Mouse (Mus musculus) lung, embryonic 16.5 days (tissue): Measurements from ENCODE around the gene Cdh3. TPM values are rescaled to one million over a fixed set of nuclear protein-coding genes. Genes with fewer than 3 reads are reported as not detected.
A peak's percentile ranks its signal among the peaks of the same experiment; 100 is the strongest.

Experiments
- ATAC-seq: fragments of 200-750 bp; cut with Nextera tagmentation; 2 replicates; pipeline ENCODE4 v1.8.0; 2017; ENCODE audit warnings: low read depth, mild to moderate bottlenecking, moderate library complexity
- H3K27ac ChIP-seq: fragments of 300-500 bp; sonication (generic); 2 replicates; pipeline ENCODE4 v1.5.1; 2014; ENCODE audit warnings: mild to moderate bottlenecking, control low read depth, low read length
- H3K27me3 ChIP-seq: fragments of 300-500 bp; sonication (generic); 2 replicates; pipeline ENCODE4 v1.6.1; 2014; ENCODE audit warnings: low read depth, low read length, mixed read lengths; ENCODE audit not compliant: control insufficient read depth, insufficient read depth
- H3K36me3 ChIP-seq: fragments of 300-500 bp; sonication (generic); 2 replicates; pipeline ENCODE4 v1.6.1; 2014; ENCODE audit warnings: low read length; ENCODE audit not compliant: control insufficient read depth, insufficient read depth
- H3K4me1 ChIP-seq: fragments of 300-500 bp; sonication (generic); replicated peaks from 2 replicates; pipeline ENCODE4 v1.6.1; 2014; ENCODE audit warnings: low read length, mixed read lengths; ENCODE audit not compliant: control insufficient read depth, insufficient read depth
- H3K4me2 ChIP-seq: fragments of 300-500 bp; sonication (generic); 2 replicates; pipeline ENCODE4 v1.6.1; 2014; ENCODE audit warnings: low read depth, low read length, control low read depth
- H3K4me3 ChIP-seq: fragments of 300-500 bp; sonication (generic); 2 replicates; pipeline ENCODE4 v1.5.1; 2014; ENCODE audit warnings: mild to moderate bottlenecking, low read length, control low read depth
- H3K9ac ChIP-seq: fragments of 300-500 bp; sonication (generic); 2 replicates; pipeline ENCODE4 v1.6.1; 2014; ENCODE audit warnings: low read length, control low read depth
- H3K9me3 ChIP-seq: fragments of 300-500 bp; sonication (generic); 2 replicates; pipeline ENCODE4 v1.6.1; 2016; ENCODE audit warnings: low read length; ENCODE audit not compliant: control insufficient read depth
- WGBS: fragments of 180-500 bp; shearing (Covaris S2); extraction: QIAGEN DNeasy Blood & Tissue Kit; methylation state at CpG from one replicate; pipeline ENCODE4 v1.1.7; 2014; 5-methylcytosine and 5-hydroxymethylcytosine counted together
- polyA plus RNA-seq: library from polyadenylated mRNA; unstranded; fragments of >200 nt; fragmentation: Nextera tagmentation; extraction: Ambion mirVana; gene quantifications from 2 replicates; pipeline ENCODE4 v1.2.1, GENCODE M21; 2015

Gene Cdh3
- 20.1 and 20.7 TPM in 2 replicates for polyA plus RNA-seq

GRCm38 (mm10) chr8:106510365-106510975, at the start of gene Cdh3:
Cdh3 (plus strand) TSS chr8:106510891.
- Histone ChIP-seq H3K27me3 (peaks cover 15% of the 10 kb centered on the region), H3K9me3 (no peaks in the 10 kb centered on the region), H3K27ac (peak within 1 kb of the TSS; percentile 75), H3K9ac (peak within 1 kb of the TSS; percentile 70), H3K4me1 (peaks cover 39% of the 10 kb centered on the region), H3K4me2 (peak within 1 kb of the TSS; percentile 61), H3K4me3 (peak within 1 kb of the TSS; percentile 57), H3K36me3 (no peaks in the 10 kb centered on the region)
- peak; percentile 81 for ATAC-seq
- WGBS: under 1% methylated on average over 34 of the region's 34 CpGs

GRCm38 (mm10) chr8:106462131-106462530, 48.6 kb upstream of the Cdh3 start:
- Histone ChIP-seq H3K27ac (no peak overlapping the region), H3K4me2 (no peak overlapping the region), H3K9ac (no peak overlapping the region), H3K36me3 (no peaks in the 10 kb centered on the region), H3K9me3 (no peaks in the 10 kb centered on the region), H3K27me3 (no peaks in the 10 kb centered on the region), H3K4me3 (no peak overlapping the region), H3K4me1 (no peaks in the 10 kb centered on the region)
- no peak for ATAC-seq
- WGBS: 57% methylated on average over 5 of the region's 5 CpGs

- no peak overlapping the region for H3K9ac ChIP-seq
- no peak overlapping the region for H3K27ac ChIP-seq
- no peaks in the 10 kb centered on the region for H3K4me1 ChIP-seq
- H3K4me2 ChIP-seq: no peak overlapping the region
- H3K9me3 ChIP-seq: no peaks in the 10 kb centered on the region
- no peak overlapping the region for H3K4me3 ChIP-seq
- H3K36me3 ChIP-seq: no peaks in the 10 kb centered on the region
- no peak for ATAC-seq
- 80% methylated on average over 6 of the region's 6 CpGs for WGBS
- no peaks in the 10 kb centered on the region for H3K27me3 ChIP-seq
Observed at GRCm38 (mm10) chr8:106463795-106464194, 46.9 kb upstream of the Cdh3 start.

GRCm38 (mm10) chr8:106469485-106469884, 41.2 kb upstream of the Cdh3 start:
- WGBS: 33% methylated on average over 7 of the region's 7 CpGs
- Histone ChIP-seq H3K9me3 (no peaks in the 10 kb centered on the region), H3K9ac (no peak overlapping the region), H3K4me3 (no peak overlapping the region), H3K27me3 (no peaks in the 10 kb centered on the region), H3K27ac (no peak overlapping the region), H3K4me1 (no peaks in the 10 kb centered on the region), H3K4me2 (no peak overlapping the region), H3K36me3 (no peaks in the 10 kb centered on the region)
- no peak for ATAC-seq

GRCm38 (mm10) chr8:106474001-106474400, 36.7 kb upstream of the Cdh3 start:
- no peaks in the 10 kb centered on the region for H3K4me1 ChIP-seq
- no peak overlapping the region for H3K4me2 ChIP-seq
- no peak overlapping the region for H3K4me3 ChIP-seq
- 72% methylated on average over 5 of the region's 5 CpGs for WGBS
- H3K9me3 ChIP-seq: no peaks in the 10 kb centered on the region
- no peaks in the 10 kb centered on the region for H3K27me3 ChIP-seq
- no peak overlapping the region for H3K9ac ChIP-seq
- no peak overlapping the region for H3K27ac ChIP-seq
- ATAC-seq: no peak
- H3K36me3 ChIP-seq: no peaks in the 10 kb centered on the region

- 45% methylated on average over 8 of the region's 8 CpGs for WGBS
- Histone ChIP-seq H3K9ac (no peak within 1 kb of the TSS), H3K4me1 (no peaks in the 10 kb centered on the region), H3K36me3 (no peaks in the 10 kb centered on the region), H3K4me2 (no peak within 1 kb of the TSS), H3K4me3 (no peak within 1 kb of the TSS), H3K9me3 (no peaks in the 10 kb centered on the region), H3K27me3 (no peaks in the 10 kb centered on the region), H3K27ac (no peak within 1 kb of the TSS; the same call in 1 of the 2 replicates)
- peak; percentile 56; the same call in 1 of the 2 replicates for ATAC-seq
Observed at GRCm38 (mm10) chr8:106500018-106500685, 10.5 kb upstream of the Cdh3 start, which contains the start of gene 6030452D12Rik. 6030452D12Rik (plus strand) TSS chr8:106500522.

- Histone ChIP-seq H3K36me3 (no peaks in the 10 kb centered on the region), H3K27me3 (no peaks in the 10 kb centered on the region; the same call in 1 of the 2 replicates), H3K4me1 (peaks cover 20% of the 10 kb centered on the region), H3K4me2 (no peak overlapping the region), H3K9me3 (no peaks in the 10 kb centered on the region), H3K27ac (no peak overlapping the region), H3K4me3 (no peak overlapping the region), H3K9ac (no peak overlapping the region)
- ATAC-seq: no peak
- WGBS: 86% methylated on average over 7 of the region's 7 CpGs
Observed at GRCm38 (mm10) chr8:106504241-106504640, 6.5 kb upstream of the Cdh3 start.

GRCm38 (mm10) chr8:106505328-106505965, 5.2 kb upstream of the Cdh3 start:
- H3K4me3 ChIP-seq: no peak overlapping the region
- WGBS: 35% methylated on average over 10 of the region's 10 CpGs
- H3K4me1 ChIP-seq: peaks cover 27% of the 10 kb centered on the region
- no peak overlapping the region for H3K9ac ChIP-seq
- no peak overlapping the region for H3K27ac ChIP-seq
- H3K36me3 ChIP-seq: no peaks in the 10 kb centered on the region
- no peak for ATAC-seq
- H3K27me3 ChIP-seq: peaks cover 4% of the 10 kb centered on the region
- no peaks in the 10 kb centered on the region for H3K9me3 ChIP-seq
- no peak overlapping the region for H3K4me2 ChIP-seq

GRCm38 (mm10) chr8:106506106-106506505, 4.6 kb upstream of the Cdh3 start:
- Histone ChIP-seq H3K9ac (no peak overlapping the region), H3K4me2 (no peak overlapping the region), H3K36me3 (no peaks in the 10 kb centered on the region), H3K9me3 (no peaks in the 10 kb centered on the region), H3K27ac (no peak overlapping the region), H3K4me3 (no peak overlapping the region), H3K27me3 (peaks cover 9% of the 10 kb centered on the region), H3K4me1 (peaks cover 32% of the 10 kb centered on the region)
- 88% methylated on average over 1 of the region's 1 CpGs for WGBS
- no peak for ATAC-seq
